Comparison of ENCODE assay signal across 11 mouse cellular contexts in genomic region chr10:90493436-90493835, GRCm38 (mm10).
DNase-seq lines count a peak whose midpoint lies in the region; ATAC-seq and TF ChIP-seq lines count a peak whose summit lies in the region.
"Had no signal": no experiment of that assay in that cellular context is flagged by ENCODE, and none has a peak within 500 bp of the region (broad histone marks: within the 10 kb centered on the region; RNA-seq: fewer than 3 reads in every experiment).

No protein-coding gene starts in this region.

- H3K27ac ChIP-seq in forebrain, postnatal 0 days (ENCODE audit: low read depth, low read length), result peak overlapping the region; percentile 54; the same call in 1 of the 2 replicates
- no peak overlapping the region for H3K27ac ChIP-seq in forebrain, embryonic 11.5 days (ENCODE audit: low read depth, low read length)
- peak overlapping the region; percentile 63 for H3K27ac ChIP-seq in cortical plate, adult 2 months (ENCODE audit: insufficient read depth, low read length)
- no peak overlapping the region for H3K27ac ChIP-seq in hindbrain, embryonic 11.5 days (ENCODE audit: low read depth, low read length)
- H3K27ac ChIP-seq: embryonic facial prominence, embryonic 12.5 days had no signal

- H3K4me2 ChIP-seq in forebrain, postnatal 0 days (ENCODE audit: low read depth), result no peak overlapping the region
- H3K4me2 ChIP-seq in forebrain, embryonic 11.5 days (ENCODE audit: low read depth, low read length, severe bottlenecking), result no peak overlapping the region
- H3K4me2 ChIP-seq in hindbrain, embryonic 11.5 days (replicated peaks; ENCODE audit: low read depth, low read length), result no peak overlapping the region
- H3K4me2 ChIP-seq: embryonic facial prominence, embryonic 12.5 days; heart, embryonic 11.5 days had no signal

- ATAC-seq in forebrain, postnatal 0 days, result no peak
- ATAC-seq in forebrain, embryonic 11.5 days (replicated peaks; ENCODE audit: low FRiP score), result no peak
- ATAC-seq in hindbrain, embryonic 11.5 days (ENCODE audit: low FRiP score), result no peak

- H3K27me3 ChIP-seq in forebrain, postnatal 0 days (ENCODE audit: insufficient read depth, low read length), result no peaks in the 10 kb centered on the region
- no peaks in the 10 kb centered on the region for H3K27me3 ChIP-seq in forebrain, embryonic 11.5 days (ENCODE audit: control insufficient read depth, insufficient read depth, low read length)
- no peaks in the 10 kb centered on the region for H3K27me3 ChIP-seq in hindbrain, embryonic 11.5 days (ENCODE audit: control insufficient read depth, insufficient read depth, low read length)
- H3K27me3 ChIP-seq: embryonic facial prominence, embryonic 12.5 days had no signal

- H3K9me3 ChIP-seq in forebrain, postnatal 0 days (ENCODE audit: low read length), result no peaks in the 10 kb centered on the region
- no peaks in the 10 kb centered on the region for H3K9me3 ChIP-seq in forebrain, embryonic 11.5 days (ENCODE audit: control insufficient read depth, low read length)
- no peaks in the 10 kb centered on the region for H3K9me3 ChIP-seq in hindbrain, embryonic 11.5 days (ENCODE audit: control insufficient read depth, low read length)
- H3K9me3 ChIP-seq: embryonic facial prominence, embryonic 12.5 days had no signal

- WGBS in forebrain, postnatal 0 days, result 53% methylated on average over 7 of the region's 7 CpGs
- WGBS in forebrain, embryonic 11.5 days, result 90% methylated on average over 7 of the region's 7 CpGs
- 87% methylated on average over 7 of the region's 7 CpGs for WGBS in hindbrain, embryonic 11.5 days

- H3K9ac ChIP-seq in forebrain, postnatal 0 days, result no peak overlapping the region
- no peak overlapping the region for H3K9ac ChIP-seq in forebrain, embryonic 11.5 days (ENCODE audit: low read length)
- H3K9ac ChIP-seq in hindbrain, embryonic 11.5 days (ENCODE audit: low read depth, low read length), result no peak overlapping the region
- H3K9ac ChIP-seq: embryonic facial prominence, embryonic 12.5 days had no signal

- intact Hi-C loops in left cerebral cortex, postnatal 36 days (cut with DNase I), result loop anchor here (5.0 kb wide), 1 partner anchor 184 kb away; no protein-coding TSS in a partner anchor

- TF ChIP-seq CTCF in forebrain, postnatal 0 days (IDR thresholded peaks at IDR 0.05; ENCODE audit: low read depth), result no peak
- TF ChIP-seq CTCF in cortical plate, adult 2 months (IDR thresholded peaks at IDR 0.05; ENCODE audit: extremely low read depth, insufficient read depth, low read length), result no peak

- no peak for TF ChIP-seq POLR2A in cortical plate, adult 2 months (IDR thresholded peaks at IDR 0.05; ENCODE audit: extremely low read depth, insufficient read depth, low read length)

- no peak overlapping the region for H3K4me3 ChIP-seq in forebrain, postnatal 0 days (ENCODE audit: low read depth, low read length)
- no peak overlapping the region for H3K4me3 ChIP-seq in forebrain, embryonic 11.5 days (ENCODE audit: low read depth, low read length)
- H3K4me3 ChIP-seq in cortical plate, adult 2 months (ENCODE audit: insufficient read depth, low read length), result no peak overlapping the region
- H3K4me3 ChIP-seq in hindbrain, embryonic 11.5 days (ENCODE audit: low read depth, low read length), result no peak overlapping the region
- H3K4me3 ChIP-seq: embryonic facial prominence, embryonic 12.5 days had no signal

- peak; percentile 18 for DNase-seq in forebrain, postnatal 0 days
- DNase-seq in forebrain, embryonic 11.5 days (ENCODE audit: low spot score), result no peak
- DNase-seq in adrenal gland, adult 8-10 months, result peak; percentile 10
- DNase-seq in left cerebral cortex, postnatal 36 days (ENCODE audit: low spot score in 2 of 2), result peak; percentile 32 to 64
- no peak for DNase-seq in urinary bladder, adult 2 months (ENCODE audit: low spot score)
- no peak for DNase-seq in spleen, adult 18-20 months
- no peak for DNase-seq in hindbrain, embryonic 11.5 days (ENCODE audit: low spot score)
- DNase-seq: lung, postnatal 14 days had no signal

- peaks cover 8% of the 10 kb centered on the region; the same call in 1 of the 2 replicates for H3K4me1 ChIP-seq in forebrain, postnatal 0 days (ENCODE audit: insufficient read depth)
- no peaks in the 10 kb centered on the region for H3K4me1 ChIP-seq in forebrain, embryonic 11.5 days (replicated peaks; ENCODE audit: control insufficient read depth, insufficient read depth, low read length)
- peaks cover 8% of the 10 kb centered on the region for H3K4me1 ChIP-seq in cortical plate, adult 2 months (ENCODE audit: control insufficient read depth, insufficient read depth, low read length)
- H3K4me1 ChIP-seq in hindbrain, embryonic 11.5 days (replicated peaks; ENCODE audit: control insufficient read depth, insufficient read depth, low read length), result peaks cover 2% of the 10 kb centered on the region; the same call in 1 of the 2 replicates
- H3K4me1 ChIP-seq: embryonic facial prominence, embryonic 12.5 days had no signal

- H3K36me3 ChIP-seq in forebrain, postnatal 0 days (ENCODE audit: insufficient read depth), result no peaks in the 10 kb centered on the region
- no peaks in the 10 kb centered on the region for H3K36me3 ChIP-seq in forebrain, embryonic 11.5 days (ENCODE audit: control insufficient read depth, insufficient read depth, low read length)
- no peaks in the 10 kb centered on the region for H3K36me3 ChIP-seq in hindbrain, embryonic 11.5 days (ENCODE audit: control insufficient read depth, insufficient read depth, low read length)
- H3K36me3 ChIP-seq: embryonic facial prominence, embryonic 12.5 days had no signal

Comparison
In these comparisons a context has a peak if more than half of its experiments do, and no peak if none do; other contexts are left out.
1. DNase-seq: peak in forebrain, postnatal 0 days (single experiment), adrenal gland, adult 8-10 months (single experiment) and left cerebral cortex, postnatal 36 days (2 of 2); none in forebrain, embryonic 11.5 days (single experiment), urinary bladder, adult 2 months (single experiment), spleen, adult 18-20 months (0 of 2) and hindbrain, embryonic 11.5 days (single experiment).
2. H3K27ac ChIP-seq: peak in forebrain, postnatal 0 days (single experiment) and cortical plate, adult 2 months (single experiment); none in forebrain, embryonic 11.5 days (single experiment) and hindbrain, embryonic 11.5 days (single experiment).